Mouse (Mus musculus): ENCODE results near the gene Myo1b.

Myo1b gene

DNA sequence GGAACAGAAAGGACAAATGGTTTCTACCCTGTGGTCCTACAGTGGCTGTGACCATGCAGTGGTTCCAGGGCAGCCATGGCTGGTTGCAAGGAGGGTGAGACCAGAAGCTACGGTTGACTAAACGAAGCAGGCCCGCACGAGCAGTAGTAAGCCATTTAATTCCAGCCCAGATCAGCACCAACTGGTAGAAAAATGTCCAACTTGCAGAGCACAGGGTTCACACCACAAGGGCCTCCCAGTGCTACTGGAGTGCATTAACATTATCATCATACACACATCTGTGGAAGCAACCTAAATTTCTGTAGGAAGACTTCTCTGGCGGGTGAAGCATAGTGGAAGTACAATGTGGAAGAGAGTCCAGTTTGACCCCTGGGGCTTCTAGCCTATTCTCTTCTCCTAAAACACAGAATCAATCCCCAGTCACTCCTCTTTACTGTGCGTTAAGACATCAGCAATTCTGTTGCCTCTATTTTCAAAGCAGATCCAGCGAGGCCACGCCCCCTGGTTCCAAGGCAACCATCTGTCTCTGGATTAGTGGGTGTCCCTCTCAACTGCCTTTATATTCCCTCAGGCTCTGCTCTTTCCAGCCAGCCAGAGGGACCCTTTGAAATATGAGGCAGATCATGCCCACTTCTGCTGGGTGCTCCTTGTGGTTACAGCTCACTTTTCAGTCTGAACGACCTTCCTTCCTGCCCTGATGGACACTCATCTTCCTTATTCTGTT, 120.1 kb downstream of the Myo1b start:
- DNase-seq (ENCODE audit: low read depth, low spot score): no peak

DNA sequence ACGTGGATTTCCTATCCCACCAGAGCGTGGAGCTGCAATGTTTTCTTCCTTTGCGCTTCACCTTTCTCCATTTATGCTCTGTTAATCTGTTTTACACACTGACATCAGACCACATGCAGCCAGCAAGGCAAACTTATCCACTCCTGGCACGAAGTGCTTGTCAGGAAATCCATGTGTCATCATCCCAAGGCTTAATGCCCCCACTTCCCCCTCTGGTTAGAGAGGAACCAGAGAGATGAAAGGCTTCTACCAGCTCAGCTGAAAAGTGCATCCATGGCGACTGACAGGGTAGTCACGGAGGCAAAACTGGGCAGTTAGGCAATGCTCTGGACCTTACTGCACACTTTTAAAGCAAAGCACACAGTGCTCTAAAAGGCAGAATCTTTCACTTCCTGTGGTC, 126.6 kb downstream of the Myo1b start:
- DNase-seq (ENCODE audit: low read depth, low spot score): no peak

DNA sequence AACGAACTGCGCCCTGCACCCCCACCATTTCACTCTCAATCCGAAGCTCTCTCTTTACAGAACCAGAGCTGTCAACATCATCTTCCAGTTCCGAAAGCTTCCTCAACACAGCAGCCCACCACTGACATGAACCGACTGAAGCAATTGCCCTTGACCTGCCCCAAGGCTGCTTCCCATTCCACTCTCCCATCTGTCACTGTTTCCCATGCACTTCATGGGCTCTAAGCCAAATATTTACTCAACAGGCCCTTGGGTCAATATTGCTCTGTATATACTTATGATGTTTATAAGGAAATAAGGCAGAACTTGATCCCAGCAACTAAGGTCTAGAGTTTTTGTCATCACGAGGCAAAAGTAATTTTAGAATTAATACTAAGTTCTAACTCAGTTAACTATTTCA, 133.8 kb downstream of the Myo1b start:
- no peak for DNase-seq (ENCODE audit: low read depth, low spot score)

DNA sequence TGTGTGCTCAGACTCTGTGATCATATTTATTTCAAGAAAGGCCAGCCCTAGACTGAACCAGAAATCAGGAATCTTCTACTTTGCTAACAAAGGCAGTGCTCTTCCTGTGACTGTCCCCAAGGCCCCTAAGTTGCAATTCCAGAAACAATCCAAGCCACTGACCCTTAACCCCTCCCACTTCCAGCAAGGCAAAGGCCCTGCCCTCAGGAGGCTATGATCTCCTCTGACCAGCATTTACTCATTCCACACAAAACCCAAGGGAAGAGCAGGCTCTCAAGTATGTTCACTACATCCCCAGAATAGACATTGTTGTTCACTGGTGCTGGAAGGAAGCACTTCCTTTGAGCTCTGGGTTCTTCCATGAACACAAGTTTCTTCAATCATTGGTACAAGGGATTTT, 135.5 kb downstream of the Myo1b start:
- DNase-seq (ENCODE audit: low read depth, low spot score): no peak

DNA sequence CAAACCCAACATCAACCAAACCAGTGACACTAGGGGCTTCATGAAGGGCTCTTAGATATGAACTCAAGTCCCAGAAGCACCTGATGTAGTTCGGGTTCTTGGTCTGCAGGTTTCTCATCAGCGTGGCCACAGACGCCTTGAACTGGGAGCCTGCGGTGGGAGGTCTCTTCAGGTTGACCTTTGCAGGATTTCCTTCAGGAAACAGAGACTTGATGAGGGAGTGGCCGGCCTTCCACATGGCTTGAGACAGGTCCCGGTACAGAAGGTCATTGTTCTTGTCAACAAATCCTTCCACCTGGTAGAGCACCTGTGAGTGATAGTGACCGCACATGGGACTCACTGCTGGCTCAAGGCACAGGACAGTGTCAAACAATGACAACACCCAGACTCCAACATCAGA, 137.6 kb downstream of the Myo1b start:
- no peak for DNase-seq (ENCODE audit: low read depth, low spot score)

DNA sequence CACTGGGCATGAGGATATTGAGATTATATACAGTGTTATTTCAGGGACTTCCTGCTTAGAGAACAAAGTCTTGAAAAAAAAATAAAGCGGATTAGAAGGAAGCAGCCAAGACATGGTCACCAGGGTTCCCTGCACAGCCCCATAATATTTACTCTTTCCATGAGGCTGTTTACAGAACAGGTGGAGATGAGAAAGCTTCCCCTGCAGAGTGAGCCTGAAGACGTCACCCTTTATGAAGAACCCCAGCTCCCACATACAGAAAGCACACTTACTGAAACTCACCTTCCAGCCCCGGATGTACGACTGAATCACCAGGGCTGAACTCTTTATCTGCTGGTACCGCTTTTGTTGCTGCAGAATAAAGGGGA, 145.4 kb downstream of the Myo1b start:
- no peak for DNase-seq (ENCODE audit: low read depth, low spot score)

DNA sequence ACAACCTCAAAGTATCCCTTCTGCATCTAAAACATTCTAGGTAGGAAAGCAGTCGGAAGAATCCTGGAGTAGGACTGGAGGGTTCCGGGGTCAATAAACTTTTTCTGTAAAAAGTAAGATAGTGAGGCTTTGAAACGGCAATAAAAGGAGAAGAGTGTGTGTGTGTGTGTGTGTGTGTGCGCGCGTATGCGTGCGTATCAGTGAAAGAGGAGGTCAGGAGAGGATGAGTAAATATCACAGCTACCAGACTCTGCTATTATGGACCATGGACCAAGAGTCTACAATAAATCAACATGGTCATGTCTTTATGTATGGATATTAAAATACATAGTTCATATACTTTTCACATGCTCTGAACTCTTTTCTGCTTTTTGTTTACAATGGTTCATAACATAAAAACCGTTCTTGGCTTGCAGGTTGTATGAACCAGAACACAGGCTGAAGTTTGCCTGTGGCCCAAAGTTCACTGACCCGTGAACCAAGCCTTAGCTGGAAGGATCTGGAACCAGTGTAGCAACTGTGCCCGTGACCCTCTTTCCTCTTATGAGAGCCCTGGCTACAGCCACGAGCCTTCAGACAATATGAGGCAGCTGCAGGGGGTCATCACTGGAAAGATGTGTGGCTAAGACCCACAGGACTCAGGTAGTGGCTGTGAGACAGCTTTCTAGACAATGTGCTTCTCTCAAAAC, 145.9 kb downstream of the Myo1b start:
- DNase-seq (ENCODE audit: low read depth, low spot score): no peak

DNA sequence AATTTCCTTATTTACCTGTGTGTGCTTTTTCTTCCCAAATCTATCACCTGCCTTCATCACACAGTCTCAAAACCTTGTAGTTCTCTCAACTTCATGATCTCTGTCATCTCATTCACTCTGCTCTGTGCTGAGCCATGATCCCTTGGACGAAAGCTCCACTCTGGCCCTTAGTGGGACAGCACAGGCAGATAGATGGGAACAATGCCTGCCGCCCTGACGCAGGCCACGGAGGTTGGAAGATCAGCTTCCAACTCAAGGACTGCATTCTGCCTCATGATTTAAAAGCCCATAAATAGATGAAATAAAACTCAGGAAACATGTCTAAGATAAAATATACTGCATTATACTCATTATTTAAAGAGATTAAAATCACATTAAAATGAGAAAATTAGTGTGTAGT, 149.6 kb downstream of the Myo1b start:
- no peak for DNase-seq (ENCODE audit: low read depth, low spot score)

DNA sequence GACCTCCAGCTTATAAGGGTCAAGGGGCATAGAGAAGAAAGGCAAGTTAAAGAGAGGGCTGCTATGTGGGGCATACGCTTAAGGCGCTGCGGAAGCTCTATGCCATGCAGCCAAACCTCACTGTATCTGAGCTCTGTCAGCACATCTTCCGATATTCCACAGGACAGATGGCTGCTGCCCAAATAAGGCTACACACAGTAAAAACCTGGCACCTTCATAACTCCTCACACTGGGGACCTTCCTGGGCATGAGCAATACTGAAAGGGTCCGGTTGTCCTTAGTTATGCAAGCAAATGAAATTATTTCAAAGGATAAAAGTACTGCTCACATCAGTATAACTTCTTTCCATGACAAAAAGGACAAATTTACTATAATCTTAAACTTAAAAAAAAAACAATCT, 150.7 kb downstream of the Myo1b start:
- DNase-seq (ENCODE audit: low read depth, low spot score): no peak

DNA sequence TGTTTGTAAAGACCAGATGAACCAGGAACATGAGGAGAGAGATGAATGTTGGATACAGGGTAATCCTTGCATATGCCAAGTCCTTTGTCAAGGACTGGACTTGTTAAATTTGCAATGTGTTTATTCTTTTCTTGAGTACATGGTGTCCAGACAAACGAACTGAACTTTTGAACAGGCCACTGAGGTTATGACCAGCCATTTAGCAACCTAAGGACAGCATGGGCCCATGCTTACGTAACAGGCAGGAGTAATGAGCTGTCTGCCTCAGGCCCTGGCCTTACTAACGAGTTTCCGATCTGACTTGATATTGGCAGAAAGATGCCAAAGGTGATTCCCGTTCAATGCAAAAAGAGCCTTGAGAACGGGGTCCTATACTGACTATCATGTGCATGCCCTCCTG, 156.2 kb downstream of the Myo1b start:
- no peak for DNase-seq (ENCODE audit: low read depth, low spot score)

DNA sequence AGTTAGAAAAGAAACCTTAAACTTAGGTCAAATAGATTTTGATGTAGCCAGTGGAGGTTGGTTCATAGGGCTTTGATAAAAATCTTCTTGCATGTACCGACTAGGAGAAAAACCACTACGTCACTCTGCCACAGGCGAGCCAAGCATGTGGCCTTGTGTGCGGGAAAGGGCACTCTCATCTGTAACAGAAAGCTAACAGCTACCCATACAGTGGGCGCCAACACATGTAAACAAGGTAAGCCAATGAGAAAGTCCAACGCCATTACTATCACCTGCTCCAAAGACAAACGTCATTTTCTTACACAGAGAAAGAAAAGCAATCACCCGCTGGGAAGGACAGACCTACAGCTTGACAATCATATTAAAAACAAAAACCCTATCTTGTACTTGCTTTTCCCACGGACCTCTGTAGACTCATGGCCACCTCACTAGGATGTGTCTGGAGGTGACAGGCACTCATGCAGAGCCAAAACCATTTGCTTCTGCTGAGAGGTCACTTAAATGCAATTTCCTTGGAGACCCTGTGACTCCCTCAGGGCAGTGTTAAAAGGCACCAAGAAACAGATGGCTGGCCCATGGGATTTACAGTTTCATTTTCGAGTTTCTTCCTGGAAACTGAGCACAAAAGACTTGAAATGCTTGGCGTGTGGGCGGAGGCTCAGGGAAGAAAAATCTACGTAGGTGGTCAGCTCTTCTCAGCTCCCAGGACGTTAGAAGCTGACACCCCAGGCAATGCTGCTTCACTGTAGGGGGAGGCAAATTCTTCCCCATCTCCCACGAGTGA, 157.4 kb downstream of the Myo1b start:
- DNase-seq (ENCODE audit: low read depth, low spot score): no peak

DNA sequence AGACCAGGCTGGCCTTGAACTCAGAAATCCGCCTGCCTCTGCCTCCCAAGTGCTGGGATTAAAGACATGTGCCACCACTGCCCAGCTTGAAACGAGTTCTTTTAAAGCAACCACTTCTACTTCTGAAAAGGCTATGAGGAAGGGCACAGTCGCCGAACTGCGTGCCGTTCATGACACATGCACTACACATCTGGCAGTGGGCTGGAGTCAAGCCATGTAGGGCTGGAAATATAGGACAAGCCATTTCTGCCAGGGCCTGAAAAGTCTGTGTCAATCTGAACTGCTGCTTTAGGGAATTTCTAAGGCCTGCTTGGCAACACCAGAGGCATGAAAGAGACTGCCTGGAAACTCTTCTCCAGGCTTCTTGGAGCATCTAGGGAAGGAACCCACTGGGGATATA, 162.2 kb downstream of the Myo1b start:
- DNase-seq (ENCODE audit: low read depth, low spot score): no peak

DNA sequence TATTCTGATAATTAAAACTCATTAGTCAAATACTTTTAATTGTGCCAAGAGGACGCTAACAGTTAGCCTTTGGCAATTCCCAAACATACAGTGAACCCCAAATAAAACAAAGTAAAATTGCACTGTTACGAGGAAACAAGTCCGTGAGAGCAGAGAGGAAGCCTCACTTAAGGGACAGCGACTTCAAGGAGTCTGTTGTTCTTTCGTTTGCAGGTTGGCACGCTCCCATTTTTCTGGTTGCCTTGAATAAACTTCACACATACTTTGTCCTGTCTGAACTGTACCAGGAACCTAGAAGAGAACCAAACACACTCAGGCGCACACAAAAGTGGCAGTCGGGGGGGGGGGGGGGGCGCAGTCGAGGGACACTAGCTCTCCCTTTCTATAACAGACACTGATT, 164.9 kb downstream of the Myo1b start:
- no peak for DNase-seq (ENCODE audit: low read depth, low spot score)

DNA sequence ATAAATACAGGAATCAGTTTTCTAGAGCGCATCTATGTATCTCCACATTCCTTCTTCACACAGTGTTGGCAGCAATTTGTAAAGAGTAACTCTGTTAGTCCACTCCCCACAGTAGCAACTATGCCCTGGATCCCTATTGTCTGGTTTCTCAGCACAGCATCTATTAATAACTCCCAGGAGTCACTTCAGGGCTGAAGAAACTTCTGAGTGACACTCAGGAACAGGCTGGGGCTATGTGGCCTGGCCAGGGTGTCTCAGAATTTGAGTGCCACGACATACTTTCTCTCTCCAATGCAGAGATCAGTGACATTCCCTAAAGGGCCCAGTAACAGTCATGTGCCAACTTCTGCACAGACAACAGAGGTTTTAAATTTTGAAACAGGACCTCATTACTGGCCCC, 167.6 kb downstream of the Myo1b start:
- no peak for DNase-seq (ENCODE audit: low read depth, low spot score)

DNA sequence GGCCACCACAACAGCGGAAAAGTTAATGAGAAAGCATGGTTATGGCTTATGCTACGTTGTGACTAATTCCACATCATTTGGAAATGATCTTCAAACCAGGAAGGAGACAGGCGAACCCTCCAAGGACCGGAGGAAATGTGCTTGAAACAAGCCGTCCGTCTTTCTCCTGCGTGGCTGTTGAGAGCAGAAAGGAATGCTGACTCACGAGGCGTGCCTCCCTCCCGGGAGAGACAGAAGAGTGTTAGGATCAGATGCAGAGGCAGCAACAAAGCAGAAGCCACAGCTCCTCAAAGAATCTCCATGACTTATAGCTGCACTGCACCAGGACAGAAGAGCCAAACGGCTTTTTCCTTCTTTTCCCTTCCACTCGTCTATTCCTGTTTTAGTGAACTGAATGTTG, 168.4 kb downstream of the Myo1b start:
- no peak for DNase-seq (ENCODE audit: low read depth, low spot score)

DNA sequence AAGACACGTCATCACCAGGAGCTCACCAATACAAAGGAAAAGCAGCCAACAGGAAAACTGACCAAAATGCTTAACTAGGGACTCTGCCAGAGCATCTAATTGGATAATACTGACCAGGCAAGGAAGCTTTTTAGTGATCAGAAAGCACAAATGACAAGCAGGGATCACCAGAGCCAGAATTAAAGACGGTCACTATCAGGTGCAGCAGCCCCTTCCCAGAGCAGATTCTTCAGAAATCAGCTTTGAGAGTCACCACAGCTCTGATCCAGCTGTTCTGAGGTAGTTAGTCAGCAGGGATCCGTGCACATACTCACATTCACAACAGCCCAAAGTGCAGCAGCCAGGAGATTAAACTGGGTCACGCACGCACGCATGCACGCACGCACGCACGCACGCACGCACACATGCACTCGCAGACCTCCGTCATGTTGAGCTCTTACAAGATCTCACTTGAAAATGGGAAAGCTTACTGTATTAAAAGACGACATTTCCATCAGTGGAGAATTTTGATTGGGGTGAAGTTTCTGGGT, 169.1 kb downstream of the Myo1b start:
- no peak for DNase-seq (ENCODE audit: low read depth, low spot score)

DNA sequence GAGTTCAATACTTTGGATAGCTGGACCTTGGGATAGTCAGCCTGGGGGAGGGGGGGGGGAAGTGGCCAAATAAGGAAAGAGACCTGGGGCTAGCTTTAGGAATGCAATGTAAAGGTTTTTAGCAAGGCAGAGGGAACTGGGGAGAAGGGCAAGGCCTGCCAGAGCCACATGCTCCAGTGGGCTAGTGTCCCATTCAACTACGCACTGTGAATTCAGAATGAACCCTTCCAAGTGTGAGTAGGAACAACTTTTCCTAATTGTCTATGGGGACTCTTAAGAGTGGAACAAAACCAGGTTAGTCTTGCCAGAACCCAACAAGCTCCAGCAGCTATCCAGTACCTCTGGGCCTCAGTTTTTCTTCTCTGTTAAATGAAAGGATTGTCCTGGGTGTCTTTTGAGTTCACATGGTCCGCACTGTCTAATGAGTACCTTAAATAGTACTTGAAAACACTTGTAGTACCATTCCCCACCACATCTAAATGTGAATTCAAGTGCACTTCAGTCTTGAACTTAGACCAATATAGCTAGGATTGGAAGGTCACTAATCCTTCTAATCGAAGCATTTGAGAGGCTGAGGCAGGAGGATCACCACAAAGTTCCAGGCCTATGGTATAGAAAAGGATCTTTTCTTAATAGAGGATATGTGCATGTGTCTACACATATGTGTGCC, 172.0 kb downstream of the Myo1b start:
- no peak for DNase-seq (ENCODE audit: low read depth, low spot score)

DNA sequence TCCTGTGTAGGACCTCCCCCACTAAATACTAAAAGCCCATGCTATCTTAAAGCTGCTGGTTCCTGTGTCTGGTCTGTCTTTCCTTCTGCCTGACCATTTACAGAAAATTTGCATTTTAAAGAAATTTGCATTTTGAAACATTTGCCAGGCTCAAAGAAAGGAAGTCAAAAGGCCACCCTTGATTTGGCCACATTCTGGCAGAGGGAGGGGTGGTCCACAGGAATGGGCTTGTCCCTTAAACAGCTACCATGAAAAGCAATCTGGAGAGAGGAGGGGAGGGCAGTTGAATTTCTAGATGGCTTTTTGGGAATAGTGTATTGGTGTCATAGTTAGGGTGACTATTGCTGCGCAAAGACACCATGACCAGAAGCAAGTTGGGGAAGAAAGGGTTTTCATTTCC, 173.3 kb downstream of the Myo1b start:
- DNase-seq (ENCODE audit: low read depth, low spot score): no peak

DNA sequence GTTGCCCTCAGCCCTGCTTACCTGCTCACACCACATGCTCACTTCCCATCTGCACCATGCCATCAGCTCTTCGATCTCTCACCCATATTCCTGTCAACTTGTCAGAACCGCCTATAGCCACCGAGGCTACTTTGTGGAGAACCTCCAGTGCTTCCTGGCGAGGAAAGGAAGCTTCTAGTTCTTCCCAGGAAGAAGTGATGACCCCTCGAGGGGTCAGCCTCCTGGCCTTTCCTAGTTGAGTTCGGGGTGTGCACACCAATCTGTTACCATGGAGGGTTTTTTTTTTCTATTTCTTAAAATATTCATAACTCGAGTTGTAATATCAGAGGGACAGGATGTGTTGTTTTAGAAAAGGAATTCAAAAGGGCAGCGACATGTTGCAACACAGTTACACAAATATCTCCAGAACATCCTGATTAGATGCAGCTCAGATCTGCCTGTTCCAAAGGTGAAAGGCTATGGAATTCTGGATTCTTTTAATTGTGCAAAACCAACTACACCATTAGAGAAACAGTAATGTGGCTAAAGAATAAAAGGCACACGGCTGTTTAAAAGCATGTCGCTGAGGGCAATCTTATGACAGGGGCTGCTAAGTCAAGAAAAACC, 175.1 kb downstream of the Myo1b start:
- DNase-seq (ENCODE audit: low read depth, low spot score): no peak

DNA sequence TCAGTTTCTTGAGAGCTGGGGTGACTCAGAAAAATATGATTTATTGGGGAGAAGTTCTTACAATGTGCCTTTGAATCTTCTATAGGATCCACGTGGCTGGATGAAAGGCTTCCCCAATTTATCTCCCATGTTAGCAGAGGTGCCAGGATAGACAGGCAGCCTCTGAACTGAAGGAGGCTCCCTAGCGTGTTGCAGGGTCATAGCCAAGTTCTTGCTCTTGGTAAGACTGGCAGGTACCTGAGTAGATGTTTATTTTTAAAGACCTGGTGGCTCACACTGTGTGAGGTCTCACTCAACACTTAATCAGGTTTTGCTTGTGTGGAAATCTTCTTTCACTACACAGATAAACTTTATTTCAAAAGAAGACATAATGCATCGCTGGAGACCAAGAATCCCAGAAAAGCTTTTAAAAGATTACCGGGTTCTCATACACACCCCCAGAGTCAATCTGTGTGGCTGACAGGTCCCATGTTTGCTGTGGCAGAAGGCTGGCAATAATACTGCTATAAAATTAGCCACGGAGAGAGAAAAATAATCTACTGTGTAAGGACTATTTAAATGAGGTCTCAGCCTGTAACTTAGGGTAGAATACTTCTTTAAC, 176.5 kb downstream of the Myo1b start:
- DNase-seq (ENCODE audit: low read depth, low spot score): no peak

DNA sequence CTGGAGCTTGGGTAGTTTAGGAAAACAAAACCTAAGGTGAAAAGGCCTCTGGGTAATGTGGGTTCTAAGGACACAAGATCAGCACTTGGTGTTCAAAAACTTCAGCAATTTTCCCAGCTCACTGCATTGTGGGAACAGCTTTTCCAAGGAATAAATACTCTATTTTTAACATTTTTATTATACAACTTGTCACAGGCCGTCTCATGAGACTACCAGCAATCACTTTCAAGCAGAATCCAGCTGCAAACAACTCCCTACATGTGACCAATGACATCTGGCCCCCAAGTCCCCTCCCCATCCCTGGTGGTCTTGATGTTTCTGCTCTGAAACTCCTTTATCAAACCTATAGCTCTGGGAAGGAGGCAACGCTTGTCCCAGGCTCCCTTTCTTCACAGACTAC, 179.0 kb downstream of the Myo1b start:
- no peak for DNase-seq (ENCODE audit: low read depth, low spot score)

Measured in embryo, embryonic 11.5 days (tissue).